Mouse (Mus musculus) lung, adult 2 months (tissue): Measurements from ENCODE around the gene Rnf10.

ENCODE experiments used
- CTCF ChIP-seq: fragments of 200-500 bp; IDR thresholded peaks from 2 replicates; pipeline ENCODE4 v1.5.1; 2011; ENCODE audit warnings: mild to moderate bottlenecking, low read length, control low read depth; ENCODE audit not compliant: insufficient read depth
- POLR2A ChIP-seq: fragments of 200-500 bp; IDR thresholded peaks from 2 replicates; pipeline ENCODE4 v1.6.1; 2011; ENCODE audit warnings: low read depth, mild to moderate bottlenecking, control low read depth, low read length, borderline replicate concordance; ENCODE audit errors: extremely low read depth

DNA sequence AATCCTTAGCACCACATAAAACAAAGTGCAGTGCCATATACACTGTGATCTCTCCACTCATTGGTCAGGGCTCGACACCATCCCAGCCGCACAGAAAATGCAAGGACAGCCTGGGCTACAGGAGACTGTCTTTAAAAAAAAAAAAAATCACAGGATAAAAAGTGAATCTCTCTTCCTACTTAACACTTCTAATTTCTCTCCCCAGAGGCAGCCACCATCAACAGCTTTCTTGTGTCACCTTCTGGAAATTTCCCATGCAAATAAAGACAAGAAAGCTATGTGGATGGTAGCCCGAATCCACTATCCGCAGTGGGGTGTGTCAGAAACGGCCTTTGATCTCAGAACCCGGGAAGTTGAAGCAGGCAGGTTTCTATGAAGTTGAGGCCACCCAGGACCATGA lies 40.2 kb downstream of the Rnf10 start:
- no peak for TF ChIP-seq CTCF
- TF ChIP-seq POLR2A, result no peak
